Mouse (Mus musculus): ENCODE results near the gene Slain2. TPM values are rescaled to one million over a fixed set of nuclear protein-coding genes. Genes with fewer than 3 reads are reported as not detected.

The Slain2 gene
- polyA plus RNA-seq, 1 experiment from 2014 or later = 12.4 TPM

GRCm38 (mm10) chr5:72965706-72966105 lies 51.6 kb downstream of the Slain2 start:
- 57% methylated on average over 3 of the region's 3 CpGs for WGBS
- ATAC-seq (ENCODE audit: low read depth) = no peak

GRCm38 (mm10) chr5:72972435-72972834 lies 58.3 kb downstream of the Slain2 start:
- no peaks in the 10 kb centered on the region for H3K9me3 ChIP-seq (ENCODE audit: control insufficient read depth, low read length)
- H3K9ac ChIP-seq (ENCODE audit: low read length) = no peak overlapping the region
- H3K36me3 ChIP-seq (ENCODE audit: control insufficient read depth, insufficient read depth, low read length) = peaks cover 12% of the 10 kb centered on the region
- no peak overlapping the region for H3K27ac ChIP-seq (ENCODE audit: low read length)
- no peaks in the 10 kb centered on the region for H3K4me1 ChIP-seq (replicated peaks; ENCODE audit: control insufficient read depth, insufficient read depth, low read length)
- no peak for ATAC-seq (ENCODE audit: low read depth)
- no peaks in the 10 kb centered on the region for H3K27me3 ChIP-seq (ENCODE audit: control insufficient read depth, insufficient read depth, low read depth, low read length)
- H3K4me3 ChIP-seq (ENCODE audit: low read length) = no peak overlapping the region
- no peak overlapping the region for H3K4me2 ChIP-seq (ENCODE audit: low read depth, low read length)
- 78% methylated on average over 4 of the region's 4 CpGs for WGBS

More at GRCm38 (mm10) chr5:72965706-72966105, 51.6 kb downstream of the Slain2 start:
- no peak overlapping the region for H3K9ac ChIP-seq (ENCODE audit: low read length)
- no peaks in the 10 kb centered on the region for H3K27me3 ChIP-seq (ENCODE audit: control insufficient read depth, insufficient read depth, low read depth, low read length)
- H3K27ac ChIP-seq (ENCODE audit: low read length) = no peak overlapping the region
- no peak overlapping the region for H3K4me2 ChIP-seq (ENCODE audit: low read depth, low read length)
- no peaks in the 10 kb centered on the region for H3K9me3 ChIP-seq (ENCODE audit: control insufficient read depth, low read length)
- peaks cover 9% of the 10 kb centered on the region for H3K36me3 ChIP-seq (ENCODE audit: control insufficient read depth, insufficient read depth, low read length)
- no peaks in the 10 kb centered on the region for H3K4me1 ChIP-seq (replicated peaks; ENCODE audit: control insufficient read depth, insufficient read depth, low read length)
- H3K4me3 ChIP-seq (ENCODE audit: low read length) = no peak overlapping the region

- peaks cover 12% of the 10 kb centered on the region for H3K36me3 ChIP-seq (ENCODE audit: control insufficient read depth, insufficient read depth, low read length)
- no peaks in the 10 kb centered on the region for H3K9me3 ChIP-seq (ENCODE audit: control insufficient read depth, low read length)
- H3K9ac ChIP-seq (ENCODE audit: low read length) = no peak overlapping the region
- H3K27ac ChIP-seq (ENCODE audit: low read length) = no peak overlapping the region
- 66% methylated on average over 5 of the region's 5 CpGs for WGBS
- no peaks in the 10 kb centered on the region for H3K4me1 ChIP-seq (replicated peaks; ENCODE audit: control insufficient read depth, insufficient read depth, low read length)
- H3K4me2 ChIP-seq (ENCODE audit: low read depth, low read length) = no peak overlapping the region
- no peak for ATAC-seq (ENCODE audit: low read depth)
- H3K4me3 ChIP-seq (ENCODE audit: low read length) = no peak overlapping the region
- H3K27me3 ChIP-seq (ENCODE audit: control insufficient read depth, insufficient read depth, low read depth, low read length) = no peaks in the 10 kb centered on the region
These were observed 58.8 kb downstream of the Slain2 start for GRCm38 (mm10) chr5:72972934-72973333.

GRCm38 (mm10) chr5:72974602-72975001 lies 60.5 kb downstream of the Slain2 start, which contains the start of gene Gm10135:
Gene Gm10135, minus strand, starts transcription at chr5:72974702.
- Histone ChIP-seq H3K4me2 (ENCODE audit: low read depth, low read length) (no peak within 1 kb of the TSS), H3K36me3 (ENCODE audit: control insufficient read depth, insufficient read depth, low read length) (peaks cover 14% of the 10 kb centered on the region), H3K4me3 (ENCODE audit: low read length) (no peak within 1 kb of the TSS), H3K4me1 (replicated peaks; ENCODE audit: control insufficient read depth, insufficient read depth, low read length) (no peaks in the 10 kb centered on the region), H3K27me3 (ENCODE audit: control insufficient read depth, insufficient read depth, low read depth, low read length) (no peaks in the 10 kb centered on the region), H3K9me3 (ENCODE audit: control insufficient read depth, low read length) (no peaks in the 10 kb centered on the region), H3K27ac (ENCODE audit: low read length) (no peak within 1 kb of the TSS), H3K9ac (ENCODE audit: low read length) (no peak within 1 kb of the TSS)
- ATAC-seq (ENCODE audit: low read depth) = no peak
- 94% methylated on average over 7 of the region's 7 CpGs for WGBS

- no peak overlapping the region for H3K27ac ChIP-seq (ENCODE audit: low read length)
- WGBS = 87% methylated on average over 6 of the region's 6 CpGs
- H3K36me3 ChIP-seq (ENCODE audit: control insufficient read depth, insufficient read depth, low read length) = peaks cover 20% of the 10 kb centered on the region
- no peaks in the 10 kb centered on the region for H3K4me1 ChIP-seq (replicated peaks; ENCODE audit: control insufficient read depth, insufficient read depth, low read length)
- no peak overlapping the region for H3K4me2 ChIP-seq (ENCODE audit: low read depth, low read length)
- no peak for ATAC-seq (ENCODE audit: low read depth)
- H3K27me3 ChIP-seq (ENCODE audit: control insufficient read depth, insufficient read depth, low read depth, low read length) = no peaks in the 10 kb centered on the region
- no peaks in the 10 kb centered on the region for H3K9me3 ChIP-seq (ENCODE audit: control insufficient read depth, low read length)
- no peak overlapping the region for H3K4me3 ChIP-seq (ENCODE audit: low read length)
- H3K9ac ChIP-seq (ENCODE audit: low read length) = no peak overlapping the region
These were observed 61.9 kb downstream of the Slain2 start for GRCm38 (mm10) chr5:72975996-72976395.

- Histone ChIP-seq H3K36me3 (ENCODE audit: control insufficient read depth, insufficient read depth, low read length) (peaks cover 19% of the 10 kb centered on the region), H3K9me3 (ENCODE audit: control insufficient read depth, low read length) (no peaks in the 10 kb centered on the region), H3K27ac (ENCODE audit: low read length) (no peak overlapping the region), H3K4me2 (ENCODE audit: low read depth, low read length) (no peak overlapping the region), H3K27me3 (ENCODE audit: control insufficient read depth, insufficient read depth, low read depth, low read length) (no peaks in the 10 kb centered on the region), H3K4me3 (ENCODE audit: low read length) (no peak overlapping the region), H3K4me1 (replicated peaks; ENCODE audit: control insufficient read depth, insufficient read depth, low read length) (no peaks in the 10 kb centered on the region), H3K9ac (ENCODE audit: low read length) (no peak overlapping the region)
- 85% methylated on average over 4 of the region's 4 CpGs for whole genome bisulfite sequencing
- no peak for ATAC-seq (ENCODE audit: low read depth)
These were observed 62.4 kb downstream of the Slain2 start for GRCm38 (mm10) chr5:72976539-72976938.

- H3K27ac ChIP-seq (ENCODE audit: low read length) = no peak overlapping the region
- no peak overlapping the region for H3K4me3 ChIP-seq (ENCODE audit: low read length)
- H3K9me3 ChIP-seq (ENCODE audit: control insufficient read depth, low read length) = no peaks in the 10 kb centered on the region
- H3K4me2 ChIP-seq (ENCODE audit: low read depth, low read length) = no peak overlapping the region
- 7% methylated on average over 2 of the region's 2 CpGs for WGBS
- ATAC-seq (ENCODE audit: low read depth) = no peak
- no peaks in the 10 kb centered on the region for H3K4me1 ChIP-seq (replicated peaks; ENCODE audit: control insufficient read depth, insufficient read depth, low read length)
- no peaks in the 10 kb centered on the region for H3K27me3 ChIP-seq (ENCODE audit: control insufficient read depth, insufficient read depth, low read depth, low read length)
- H3K9ac ChIP-seq (ENCODE audit: low read length) = no peak overlapping the region
- H3K36me3 ChIP-seq (ENCODE audit: control insufficient read depth, insufficient read depth, low read length) = peaks cover 11% of the 10 kb centered on the region
These were observed 70.0 kb downstream of the Slain2 start for GRCm38 (mm10) chr5:72984091-72984490.

- Histone ChIP-seq H3K4me1 (replicated peaks; ENCODE audit: control insufficient read depth, insufficient read depth, low read length) (no peaks in the 10 kb centered on the region), H3K27me3 (ENCODE audit: control insufficient read depth, insufficient read depth, low read depth, low read length) (no peaks in the 10 kb centered on the region), H3K36me3 (ENCODE audit: control insufficient read depth, insufficient read depth, low read length) (no peaks in the 10 kb centered on the region), H3K4me3 (ENCODE audit: low read length) (no peak overlapping the region), H3K27ac (ENCODE audit: low read length) (no peak overlapping the region), H3K9me3 (ENCODE audit: control insufficient read depth, low read length) (no peaks in the 10 kb centered on the region), H3K9ac (ENCODE audit: low read length) (no peak overlapping the region), H3K4me2 (ENCODE audit: low read depth, low read length) (no peak overlapping the region)
- ATAC-seq (ENCODE audit: low read depth) = no peak
- WGBS = 81% methylated on average over 7 of the region's 7 CpGs
These were observed 73.7 kb downstream of the Slain2 start for GRCm38 (mm10) chr5:72987786-72988185.

- 61% methylated on average over 8 of the region's 8 CpGs for WGBS
- Histone ChIP-seq H3K9ac (ENCODE audit: low read length) (no peak overlapping the region), H3K36me3 (ENCODE audit: control insufficient read depth, insufficient read depth, low read length) (no peaks in the 10 kb centered on the region), H3K27me3 (ENCODE audit: control insufficient read depth, insufficient read depth, low read depth, low read length) (no peaks in the 10 kb centered on the region), H3K27ac (ENCODE audit: low read length) (no peak overlapping the region), H3K9me3 (ENCODE audit: control insufficient read depth, low read length) (no peaks in the 10 kb centered on the region), H3K4me2 (ENCODE audit: low read depth, low read length) (no peak overlapping the region), H3K4me3 (ENCODE audit: low read length) (no peak overlapping the region), H3K4me1 (replicated peaks; ENCODE audit: control insufficient read depth, insufficient read depth, low read length) (no peaks in the 10 kb centered on the region)
- ATAC-seq (ENCODE audit: low read depth) = no peak
These were observed 75.7 kb downstream of the Slain2 start for GRCm38 (mm10) chr5:72989756-72990155.

GRCm38 (mm10) chr5:72992474-72992873 lies 78.4 kb downstream of the Slain2 start:
- Histone ChIP-seq H3K27me3 (ENCODE audit: control insufficient read depth, insufficient read depth, low read depth, low read length) (no peaks in the 10 kb centered on the region), H3K4me3 (ENCODE audit: low read length) (no peak overlapping the region), H3K36me3 (ENCODE audit: control insufficient read depth, insufficient read depth, low read length) (no peaks in the 10 kb centered on the region), H3K4me1 (replicated peaks; ENCODE audit: control insufficient read depth, insufficient read depth, low read length) (no peaks in the 10 kb centered on the region), H3K27ac (ENCODE audit: low read length) (no peak overlapping the region), H3K9me3 (ENCODE audit: control insufficient read depth, low read length) (no peaks in the 10 kb centered on the region), H3K9ac (ENCODE audit: low read length) (no peak overlapping the region), H3K4me2 (ENCODE audit: low read depth, low read length) (no peak overlapping the region)
- 79% methylated on average over 1 of the region's 1 CpGs for WGBS
- no peak for ATAC-seq (ENCODE audit: low read depth)

Data from lung, embryonic 16.5 days (tissue).